Mouse (Mus musculus) c-Kit-positive CD71-positive TER-119-negative erythroid progenitor cells, embryonic 14.5 days (primary cell): ENCODE measurements around the gene Atrnl1.
"Not testable (repeated sequence)": the region's sequence is repeated elsewhere in the genome, so short reads cannot be mapped to it uniquely, and the experiment has no call there.

Experiments
- DNase-seq: peaks from one replicate; pipeline ENCODE4 v3.0.0-alpha.2; 2013; ENCODE audit warnings: low read depth

Gene Atrnl1

GRCm38 (mm10) chr19:57969766-57970165 is 358.9 kb downstream of the Atrnl1 start:
- no peak for DNase-seq

DNA sequence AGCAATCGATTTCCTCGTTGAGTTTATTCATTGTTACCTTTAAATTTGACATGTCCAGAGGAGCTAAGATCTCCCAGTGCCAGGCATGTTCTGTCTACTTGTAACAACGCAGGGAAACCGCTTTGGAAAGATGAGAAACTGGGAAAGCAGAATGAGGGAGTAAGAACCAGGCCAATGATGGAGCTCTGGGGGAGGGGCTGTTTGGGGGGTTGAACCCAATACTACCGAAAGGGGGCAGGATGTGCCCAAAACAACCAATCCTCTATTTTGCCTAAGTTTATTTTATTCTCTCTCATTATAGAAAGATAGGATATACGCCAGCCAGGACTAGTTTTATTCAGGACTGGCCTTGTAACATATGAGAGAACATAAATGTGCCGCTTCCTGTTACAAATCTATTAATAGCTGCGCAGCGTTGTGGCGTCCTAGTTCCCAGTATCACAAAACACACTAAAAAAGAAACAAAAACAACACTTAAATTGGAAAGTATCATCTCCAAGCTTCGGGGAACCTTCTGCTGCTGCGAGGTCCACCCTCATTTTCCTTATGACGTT is 359.6 kb downstream of the Atrnl1 start:
- no peak for DNase-seq

DNA sequence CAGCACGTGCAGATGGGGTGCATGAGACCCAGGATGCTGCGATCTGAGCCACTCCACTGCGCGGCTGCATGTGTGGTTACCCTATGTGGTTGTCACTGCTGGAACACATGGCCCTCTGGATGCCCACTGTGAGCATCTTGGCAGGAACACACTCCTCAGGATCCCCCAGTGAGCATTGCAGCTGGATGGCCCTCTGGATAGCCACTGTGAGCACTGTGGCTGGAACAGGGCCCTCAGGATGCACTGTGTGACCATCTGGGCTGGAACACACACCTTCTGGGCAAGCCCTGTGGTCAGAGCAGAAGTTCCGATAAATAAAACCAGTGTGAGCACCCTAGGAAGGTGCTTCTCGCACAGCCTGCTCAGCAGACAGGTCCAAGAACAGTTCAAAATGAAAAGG is 364.4 kb downstream of the Atrnl1 start:
- no peak for DNase-seq

GRCm38 (mm10) chr19:57985918-57986900 is 375.4 kb downstream of the Atrnl1 start:
- DNase-seq, result no peak

DNA sequence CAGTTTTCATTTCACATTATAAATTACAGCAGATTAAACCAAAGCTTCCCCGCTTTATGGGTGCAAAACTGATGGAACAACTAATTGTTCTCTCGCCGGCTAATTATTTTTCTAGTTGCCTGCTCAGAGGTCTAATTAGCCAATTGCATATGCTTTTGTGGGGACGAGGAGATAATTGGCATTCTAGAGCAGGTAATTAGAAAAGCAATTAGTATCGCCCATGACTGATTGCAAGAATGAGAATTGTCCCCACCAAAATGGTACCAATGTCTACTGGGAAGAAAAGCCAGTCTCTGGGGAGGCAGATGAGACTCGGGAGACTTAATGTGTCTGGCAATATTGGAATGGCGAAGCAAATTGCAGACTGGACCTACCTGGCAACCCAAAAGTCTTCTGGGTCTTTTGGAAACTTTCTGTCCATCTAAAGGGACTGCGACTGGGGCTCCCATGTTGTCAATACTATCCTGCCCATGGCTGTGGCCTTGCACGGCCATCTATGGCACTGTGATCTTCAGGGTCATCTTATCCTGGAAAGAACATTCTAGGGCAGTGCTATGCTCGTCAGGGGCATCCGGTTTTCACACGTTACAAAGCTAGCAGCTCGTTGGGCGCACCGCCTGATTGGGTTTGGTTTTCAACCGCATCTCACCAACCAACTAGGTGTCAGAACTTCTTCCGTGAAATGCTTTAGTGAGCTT is 377.0 kb downstream of the Atrnl1 start:
- no peak for DNase-seq

DNA sequence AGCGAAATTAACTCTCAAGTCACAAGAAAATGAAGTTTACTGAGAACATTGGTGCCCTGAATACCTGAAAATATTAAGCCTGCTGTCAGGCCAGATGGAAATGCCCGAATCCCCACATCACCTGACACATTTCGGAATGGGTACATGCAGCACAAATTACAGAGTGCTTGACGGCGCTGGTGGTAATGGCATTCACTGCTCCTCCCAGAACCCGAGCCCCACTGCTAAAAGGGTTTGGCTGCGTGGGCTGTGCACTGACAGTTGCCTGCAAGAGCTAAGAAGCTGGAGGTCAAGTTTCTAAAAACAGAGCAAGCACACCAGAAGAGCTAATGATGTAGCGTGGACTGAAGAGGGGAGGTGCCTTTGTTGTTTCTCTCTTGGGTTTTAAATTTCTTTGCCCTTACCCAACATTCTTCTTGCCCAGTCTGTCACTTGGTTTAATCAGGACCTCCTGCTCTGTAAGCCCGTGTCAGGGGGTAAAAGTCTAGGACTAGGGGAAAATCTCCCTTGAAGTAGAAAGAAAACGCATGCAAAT is 377.8 kb downstream of the Atrnl1 start:
- no peak for DNase-seq

DNA sequence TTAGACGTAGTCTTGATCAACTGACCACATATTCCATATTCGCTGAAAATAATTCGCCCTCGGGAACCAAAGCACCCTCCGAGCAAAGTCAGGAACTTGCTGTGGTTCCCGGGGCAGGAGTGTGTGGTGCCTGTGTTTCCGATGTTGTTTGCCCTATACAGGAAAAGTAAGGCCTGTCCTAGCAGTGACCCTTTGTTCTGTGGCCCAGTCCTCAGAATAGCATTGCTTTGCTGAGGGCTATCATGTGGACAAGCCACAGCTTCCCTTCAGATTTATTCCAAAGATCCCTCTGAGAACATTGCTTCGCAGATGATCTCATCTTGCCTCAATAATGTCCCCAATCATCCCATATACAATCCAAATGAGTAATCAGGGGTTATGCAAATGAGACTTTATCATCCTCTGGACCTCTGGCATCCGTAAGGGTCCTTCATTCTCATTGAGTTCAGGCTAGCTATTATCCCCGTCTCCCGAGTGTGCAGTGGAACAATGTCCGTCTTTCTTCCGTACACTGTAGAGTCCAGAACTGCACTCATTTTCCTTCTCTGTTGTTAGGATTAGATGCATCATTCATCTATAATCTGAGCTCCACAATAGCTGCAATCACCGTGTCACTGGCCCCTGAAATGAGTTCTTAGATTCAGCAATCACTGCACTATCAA is 380.4 kb downstream of the Atrnl1 start:
- DNase-seq, result no peak

DNA sequence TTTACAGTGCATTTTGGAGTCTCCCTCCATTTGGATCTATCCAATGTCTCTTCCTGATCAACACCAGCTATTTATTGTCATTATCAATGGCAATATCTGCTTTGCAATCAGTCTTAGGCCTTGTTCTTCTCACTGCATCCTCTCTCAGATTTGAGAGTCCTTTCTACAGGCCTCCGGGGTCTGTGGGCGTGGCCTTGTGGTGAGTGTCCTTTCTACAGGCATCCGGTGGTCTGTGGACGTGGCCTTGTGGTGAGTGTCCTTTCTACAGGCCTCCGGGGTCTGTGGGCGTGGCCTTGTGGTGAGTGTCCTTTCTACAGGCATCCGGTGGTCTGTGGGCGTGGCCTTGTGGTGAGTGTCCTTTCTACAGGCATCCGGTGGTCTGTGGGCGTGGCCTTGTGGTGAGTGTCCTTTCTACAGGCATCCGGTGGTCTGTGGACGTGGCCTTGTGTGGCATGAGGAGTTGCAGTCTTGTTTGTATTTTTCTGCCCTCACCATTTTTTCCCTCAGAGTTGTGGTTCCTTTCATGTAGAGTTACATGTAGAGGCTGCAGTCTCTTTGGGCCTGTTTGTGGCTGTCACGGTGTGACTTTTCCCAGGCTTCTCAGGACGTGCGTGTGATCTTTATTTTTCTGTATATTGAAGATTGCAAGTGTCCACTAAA is 383.5 kb downstream of the Atrnl1 start:
- not testable (repeated sequence) for DNase-seq

DNA sequence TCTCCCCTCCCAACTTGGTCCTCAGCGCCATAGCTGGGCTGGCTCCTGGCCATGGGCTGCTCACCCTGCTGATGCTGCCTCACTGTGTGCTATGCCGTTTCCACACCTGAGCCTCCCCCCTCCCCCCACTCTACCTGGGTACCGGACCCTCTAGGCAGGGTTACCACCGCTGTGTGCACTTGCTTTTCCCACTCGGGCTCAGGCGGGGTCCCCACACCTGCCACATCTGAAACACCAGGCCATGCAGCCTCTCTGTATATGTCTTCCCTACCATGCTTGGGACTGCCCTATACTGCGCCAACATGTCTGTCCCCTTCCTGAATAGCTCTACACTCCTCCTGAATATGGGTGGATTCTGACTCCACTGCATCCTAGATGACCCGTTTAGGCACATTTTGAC is 384.2 kb downstream of the Atrnl1 start:
- DNase-seq, result no peak

- peak; percentile 11 for DNase-seq
Observed at GRCm38 (mm10) chr19:57997961-57998360, 387.1 kb downstream of the Atrnl1 start.

DNA sequence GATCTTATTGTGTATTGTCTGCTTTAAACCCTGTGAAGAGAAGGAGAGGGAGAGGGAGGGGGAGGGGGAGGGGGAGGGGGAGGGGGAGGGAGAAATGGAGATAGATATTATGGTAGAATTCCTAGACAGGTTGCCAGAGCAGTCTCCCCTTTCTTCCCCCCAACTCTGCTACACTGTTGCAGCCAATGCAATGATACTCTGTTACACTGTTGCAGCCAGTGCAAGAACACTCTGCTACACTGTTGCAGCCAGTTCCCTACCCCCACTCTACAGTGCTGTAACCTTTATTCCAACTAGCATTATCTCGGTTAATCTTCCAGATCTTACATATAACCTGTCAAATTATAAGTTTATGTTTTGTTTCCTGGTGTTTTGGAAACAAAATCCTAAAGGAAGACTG is 400.8 kb downstream of the Atrnl1 start:
- DNase-seq, result no peak

- DNase-seq, result no peak
Observed at GRCm38 (mm10) chr19:58015741-58016140, 404.9 kb downstream of the Atrnl1 start.

DNA sequence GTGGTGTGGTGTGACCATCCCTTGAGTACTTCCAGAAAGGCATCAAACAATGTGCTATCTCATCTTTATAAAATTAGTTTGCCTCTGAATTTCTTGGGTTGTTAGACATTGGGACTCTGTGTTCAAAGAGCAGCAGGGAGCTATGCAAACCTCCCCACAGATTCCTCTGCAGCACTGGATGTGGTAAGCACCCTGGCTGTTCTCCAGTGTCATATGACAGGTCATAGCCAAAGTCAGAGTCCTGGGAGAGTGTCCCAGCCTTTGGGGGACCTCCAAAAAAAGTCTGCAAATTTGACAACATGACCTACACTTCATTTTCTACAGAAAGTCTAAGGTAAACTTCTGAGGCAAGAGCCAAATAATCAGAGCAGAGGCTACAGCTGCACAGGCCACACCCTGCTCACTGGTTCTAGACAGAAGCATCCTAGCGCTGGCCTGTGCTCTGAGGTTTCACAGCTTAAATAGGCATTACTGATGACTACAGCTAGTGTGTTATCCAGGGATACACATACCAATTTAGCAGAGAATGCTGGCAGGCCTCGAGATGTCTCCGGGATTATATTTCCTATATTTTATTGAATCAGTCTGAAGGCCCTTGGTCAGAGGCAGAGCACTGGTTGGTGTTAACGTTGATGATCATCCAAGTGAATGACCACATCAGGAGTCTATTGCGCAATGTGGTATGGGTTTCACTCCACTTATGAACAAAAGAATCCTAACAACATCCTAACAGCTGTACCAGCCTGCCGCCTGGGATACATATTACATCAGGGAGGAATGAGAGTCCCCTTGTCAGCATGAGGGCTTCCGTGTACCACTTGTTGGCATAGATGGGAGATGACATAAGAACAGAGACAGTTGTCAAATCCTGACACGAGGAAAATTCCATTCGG is 406.0 kb downstream of the Atrnl1 start:
- DNase-seq, result no peak

- no peak for DNase-seq
Observed at GRCm38 (mm10) chr19:58017468-58017867, 406.6 kb downstream of the Atrnl1 start.

- no peak for DNase-seq
Observed at GRCm38 (mm10) chr19:58018698-58019097, 407.9 kb downstream of the Atrnl1 start.

DNA sequence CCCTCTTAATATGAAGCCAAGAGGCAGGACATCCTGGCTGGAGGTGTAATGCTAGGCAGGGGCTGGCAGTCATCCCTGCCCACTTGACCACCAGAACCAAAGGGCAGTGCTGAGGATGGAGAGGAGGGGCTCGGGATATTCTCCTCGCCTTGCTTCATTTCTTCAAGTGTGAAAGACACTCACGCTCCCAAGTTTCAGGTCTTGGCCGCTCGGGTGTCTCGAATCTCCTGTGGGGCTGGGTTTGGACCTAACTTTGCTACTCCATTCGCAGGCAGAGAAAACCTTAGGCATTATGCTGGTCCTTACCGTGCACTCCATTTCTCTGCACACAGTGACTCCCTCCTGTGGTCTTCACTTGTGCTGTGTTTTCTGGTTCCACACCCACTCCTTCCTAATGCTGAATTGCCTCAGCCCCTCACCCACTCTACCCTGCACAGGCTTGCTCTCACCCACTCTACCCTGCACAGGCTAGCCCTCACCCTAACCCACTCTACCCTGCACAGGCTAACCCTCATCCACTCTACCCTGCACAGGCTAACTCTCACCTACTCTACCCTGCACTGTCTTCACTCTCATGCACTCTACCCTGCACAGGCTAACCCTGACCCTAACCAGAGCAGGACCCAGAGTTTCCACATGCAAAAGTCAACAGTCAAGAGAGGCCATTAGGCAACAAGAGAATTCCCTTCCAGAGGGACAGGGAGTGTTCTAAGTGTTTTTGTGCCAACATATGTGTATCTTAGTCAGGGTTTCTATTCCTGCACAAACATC is 410.9 kb downstream of the Atrnl1 start:
- no peak for DNase-seq

DNA sequence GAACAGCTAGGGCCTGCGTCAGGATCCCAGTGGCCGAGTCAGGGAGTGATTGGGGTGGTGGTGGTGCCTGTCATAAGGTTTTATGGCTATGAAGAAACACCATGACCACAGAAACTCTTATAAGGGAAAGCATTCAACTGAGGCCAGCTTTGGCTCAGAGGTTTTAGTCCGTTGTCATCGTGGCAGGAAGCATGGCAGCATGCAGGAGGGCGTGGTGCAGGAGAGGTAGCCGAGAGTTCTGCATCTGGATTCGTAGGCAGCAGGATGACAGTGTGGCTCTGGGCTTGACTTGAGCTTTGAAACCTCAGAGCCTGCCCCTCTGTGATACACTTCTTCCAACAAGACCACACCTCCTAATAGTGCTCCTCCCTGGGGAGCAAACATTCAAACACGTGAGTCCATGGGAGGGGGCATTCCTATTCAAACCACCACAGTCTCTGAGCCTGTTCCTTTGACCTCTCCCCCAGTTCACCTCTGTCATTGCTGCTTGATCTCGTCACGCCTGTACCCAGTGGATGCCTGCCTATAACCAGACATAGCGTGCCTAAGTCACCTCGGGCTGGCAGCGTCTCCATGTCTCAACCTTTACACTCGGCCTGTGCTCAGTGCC is 412.5 kb downstream of the Atrnl1 start:
- DNase-seq, result no peak

- no peak for DNase-seq
Observed at GRCm38 (mm10) chr19:58025053-58025452, 414.2 kb downstream of the Atrnl1 start.

DNA sequence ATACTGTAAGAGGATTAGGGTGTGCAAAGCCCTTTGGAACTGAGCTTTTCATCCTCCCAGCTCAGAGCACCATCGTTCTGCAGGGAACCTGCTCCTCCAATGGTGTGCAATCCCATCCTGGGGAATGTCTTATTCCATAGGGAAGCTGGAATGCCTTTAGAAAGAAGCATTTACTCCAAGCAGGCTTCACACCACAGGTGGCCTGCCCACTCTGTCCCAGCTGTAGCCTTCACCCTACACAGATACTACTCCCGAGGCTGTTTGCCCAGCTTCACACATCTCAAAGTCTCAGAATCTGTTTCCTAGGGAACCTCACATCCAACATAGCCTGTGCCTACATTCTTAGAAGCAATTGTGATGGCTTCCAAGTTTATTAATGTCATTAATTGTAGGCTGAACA is 418.8 kb downstream of the Atrnl1 start:
- no peak for DNase-seq
